Mouse (Mus musculus) testis, adult 2 months (tissue): ENCODE measurements around the gene Slc22a23. TPM values are rescaled to one million over a fixed set of nuclear protein-coding genes. Genes with fewer than 3 reads are reported as not detected.

Source experiments
- H3K27ac ChIP-seq: fragments of 200-500 bp; 2 replicates; pipeline ENCODE4 v1.5.1; 2012; ENCODE audit warnings: low read depth, low read length; ENCODE audit not compliant: control insufficient read depth, insufficient read depth
- H3K27me3 ChIP-seq: fragments of 200-500 bp; 2 replicates; pipeline ENCODE4 v1.6.1; 2012; ENCODE audit warnings: mild to moderate bottlenecking, low read length, moderate library complexity; ENCODE audit not compliant: control insufficient read depth, insufficient read depth
- H3K36me3 ChIP-seq: fragments of 200-500 bp; 2 replicates; pipeline ENCODE4 v1.6.1; 2012; ENCODE audit warnings: mild to moderate bottlenecking, low read length; ENCODE audit not compliant: control insufficient read depth, insufficient read depth
- H3K4me1 ChIP-seq: fragments of 200-500 bp; 2 replicates; pipeline ENCODE4 v1.6.1; 2012; ENCODE audit warnings: low read length; ENCODE audit not compliant: control insufficient read depth, insufficient read depth
- H3K4me3 ChIP-seq: fragments of 200-500 bp; 2 replicates; pipeline ENCODE4 v1.5.1; 2012; ENCODE audit warnings: low read depth, mild to moderate bottlenecking, low read length, moderate library complexity, mixed read lengths; ENCODE audit not compliant: control insufficient read depth
- CTCF ChIP-seq: fragments of 200-500 bp; IDR thresholded peaks from 2 replicates; pipeline ENCODE4 v1.5.1; 2012; ENCODE audit warnings: low read depth, mild to moderate bottlenecking, inconsistent platforms, low read length, moderate library complexity; ENCODE audit not compliant: control insufficient read depth, insufficient read depth, insufficient replicate concordance
- POLR2A ChIP-seq: fragments of 200-500 bp; IDR thresholded peaks from 2 replicates; pipeline ENCODE4 v1.6.1; 2012; ENCODE audit warnings: low read depth, mild to moderate bottlenecking, inconsistent platforms, low read length, moderate library complexity; ENCODE audit not compliant: control insufficient read depth
- polyA plus RNA-seq: library from polyadenylated mRNA; depleted of rRNA; stranded (reverse); fragments of >200 nt; gene quantifications from 2 replicates; pipeline ENCODE4 v1.2.3, GENCODE M21; 2012

The Slc22a23 gene
- polyA plus RNA-seq, 1 experiment = 6.8 TPM

- H3K4me1 ChIP-seq = peaks cover 12% of the 10 kb centered on the region
Measured at GRCm38 (mm10) chr13:34342286-34342890, 2.6 kb downstream of the Slc22a23 start.

GRCm38 (mm10) chr13:34336895-34337294, 8.1 kb downstream of the Slc22a23 start:
- Histone ChIP-seq H3K27ac (no peak overlapping the region), H3K27me3 (no peaks in the 10 kb centered on the region), H3K36me3 (no peaks in the 10 kb centered on the region), H3K4me1 (no peaks in the 10 kb centered on the region), H3K4me3 (no peak overlapping the region)
- TF ChIP-seq POLR2A (no peak), CTCF (no peak)

More at GRCm38 (mm10) chr13:34342286-34342890, 2.6 kb downstream of the Slc22a23 start:
- TF ChIP-seq CTCF (no peak), POLR2A (no peak)
- no peak overlapping the region for H3K27ac ChIP-seq
- H3K36me3 ChIP-seq = no peaks in the 10 kb centered on the region
- H3K4me3 ChIP-seq = no peak overlapping the region
- no peaks in the 10 kb centered on the region for H3K27me3 ChIP-seq

- TF ChIP-seq CTCF = no peak
- H3K27me3 ChIP-seq = no peaks in the 10 kb centered on the region
- H3K27ac ChIP-seq = no peak overlapping the region
- H3K36me3 ChIP-seq = no peaks in the 10 kb centered on the region
- no peak overlapping the region for H3K4me3 ChIP-seq
- H3K4me1 ChIP-seq = no peaks in the 10 kb centered on the region
Measured at GRCm38 (mm10) chr13:34334847-34335246, 10.1 kb downstream of the Slc22a23 start.

GRCm38 (mm10) chr13:34332762-34333161, 12.2 kb downstream of the Slc22a23 start:
- no peak for TF ChIP-seq CTCF
- TF ChIP-seq POLR2A = no peak
- no peaks in the 10 kb centered on the region for H3K27me3 ChIP-seq
- no peaks in the 10 kb centered on the region for H3K4me1 ChIP-seq
- no peaks in the 10 kb centered on the region for H3K36me3 ChIP-seq
- no peak overlapping the region for H3K4me3 ChIP-seq
- no peak overlapping the region for H3K27ac ChIP-seq

- Histone ChIP-seq H3K4me1 (no peaks in the 10 kb centered on the region), H3K27me3 (no peaks in the 10 kb centered on the region), H3K36me3 (no peaks in the 10 kb centered on the region), H3K4me3 (no peak overlapping the region), H3K27ac (no peak overlapping the region)
- no peak for TF ChIP-seq POLR2A
- no peak for TF ChIP-seq CTCF
Measured at GRCm38 (mm10) chr13:34331399-34332186, 13.4 kb downstream of the Slc22a23 start.

GRCm38 (mm10) chr13:34329589-34329988, 15.4 kb downstream of the Slc22a23 start:
- Histone ChIP-seq H3K4me3 (no peak overlapping the region), H3K4me1 (no peaks in the 10 kb centered on the region), H3K36me3 (no peaks in the 10 kb centered on the region), H3K27ac (no peak overlapping the region), H3K27me3 (no peaks in the 10 kb centered on the region)
- TF ChIP-seq POLR2A = no peak
- TF ChIP-seq CTCF = no peak

GRCm38 (mm10) chr13:34326992-34327391, 18.0 kb downstream of the Slc22a23 start:
- Histone ChIP-seq H3K27me3 (no peaks in the 10 kb centered on the region), H3K4me3 (no peak overlapping the region), H3K27ac (no peak overlapping the region), H3K4me1 (no peaks in the 10 kb centered on the region), H3K36me3 (no peaks in the 10 kb centered on the region)
- TF ChIP-seq POLR2A = no peak
- TF ChIP-seq CTCF = no peak

GRCm38 (mm10) chr13:34323361-34323760, 21.6 kb downstream of the Slc22a23 start:
- no peaks in the 10 kb centered on the region for H3K4me1 ChIP-seq
- no peaks in the 10 kb centered on the region for H3K27me3 ChIP-seq
- no peak overlapping the region for H3K27ac ChIP-seq
- no peak for TF ChIP-seq CTCF
- TF ChIP-seq POLR2A = no peak
- H3K36me3 ChIP-seq = no peaks in the 10 kb centered on the region
- no peak overlapping the region for H3K4me3 ChIP-seq
